Mouse (Mus musculus) ES-Bruce4 (cell line): ENCODE results near the gene Tenm4.

Source experiments
- CTCF ChIP-seq: IDR thresholded peaks from one replicate; pipeline ENCODE4 v1.8.1; 2011; ENCODE audit warnings: low read depth, low read length
- EP300 ChIP-seq: IDR thresholded peaks from 2 replicates; pipeline ENCODE4 v1.6.1; 2011; ENCODE audit warnings: low read depth, low read length; ENCODE audit not compliant: insufficient read depth

DNA sequence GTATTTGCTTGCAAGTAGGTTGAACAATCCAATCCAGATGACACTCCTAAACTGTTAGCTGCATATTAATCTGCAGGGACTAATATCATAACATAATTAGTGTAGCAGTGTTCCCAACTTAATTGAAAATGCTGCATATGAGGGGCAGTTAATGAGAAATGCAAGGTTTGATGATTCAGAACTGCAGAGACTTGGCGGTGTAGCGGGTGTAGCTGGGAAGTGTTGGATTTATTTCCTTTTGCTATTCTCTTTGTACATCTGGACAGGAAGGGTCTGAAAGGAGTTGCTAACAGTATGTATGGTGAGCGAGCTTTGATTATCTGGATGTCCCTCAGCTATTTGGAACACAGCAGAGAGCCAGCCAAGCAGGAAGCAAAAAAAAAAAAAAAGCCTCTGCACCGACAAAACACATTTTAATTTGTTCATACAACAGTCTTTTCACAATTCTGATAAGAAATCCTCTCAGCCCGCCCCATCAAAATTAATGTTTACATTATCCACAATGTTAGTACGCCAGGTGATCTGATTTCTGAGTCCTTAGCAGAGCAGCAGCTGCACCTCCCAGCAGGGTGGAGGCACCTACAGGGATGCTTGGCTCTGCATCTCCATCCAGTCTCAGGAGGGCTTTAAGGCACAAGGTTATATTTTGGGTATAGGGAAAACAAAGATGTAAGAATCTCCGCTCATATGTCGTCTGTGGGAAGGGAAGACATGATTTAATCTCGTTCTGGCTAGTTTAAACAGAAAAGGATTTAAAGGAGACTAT, 243.4 kb downstream of the Tenm4 start:
- no peak for TF ChIP-seq EP300
- TF ChIP-seq CTCF = no peak
